Mouse (Mus musculus) E14TG2a.4 (cell line): ENCODE results near the gene Tacc2.

Source experiments
- CTCF ChIP-seq: conservative IDR thresholded peaks from 2 replicates; pipeline ENCODE4 v1.5.1; 2014; ENCODE audit warnings: low read length
- NANOG ChIP-seq: IDR thresholded peaks from 2 replicates; pipeline ENCODE4 v1.6.1; 2014; ENCODE audit warnings: borderline replicate concordance, low read length, mixed read lengths
- POU5F1 ChIP-seq: IDR thresholded peaks from 2 replicates; pipeline ENCODE4 v1.6.1; 2014; ENCODE audit warnings: low read length, borderline replicate concordance

DNA sequence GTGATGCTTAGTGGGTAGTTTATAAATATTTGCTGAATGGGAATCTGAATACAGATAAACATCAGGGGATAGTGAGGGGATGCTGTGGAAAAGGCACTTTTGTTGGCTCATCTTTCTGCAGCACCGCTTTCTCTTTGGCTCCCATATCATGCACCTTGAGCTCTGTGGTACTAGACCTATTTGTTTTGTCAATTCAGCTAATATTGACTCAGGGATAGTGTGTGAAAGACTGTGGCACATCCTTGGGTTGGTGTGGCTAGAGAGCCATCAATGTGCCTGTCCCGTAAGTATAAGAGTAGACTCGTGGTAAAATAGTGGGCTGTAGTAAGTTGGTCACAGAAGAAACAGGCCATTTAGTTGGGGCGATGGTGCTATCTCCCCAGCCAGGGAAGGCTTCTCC is 210.3 kb downstream of the Tacc2 start:
- TF ChIP-seq NANOG, result no peak
- TF ChIP-seq CTCF, result no peak
- TF ChIP-seq POU5F1, result no peak
